Mouse (Mus musculus) MEL (cell line): ENCODE results near the gene Col25a1. TPM values are rescaled to one million over a fixed set of nuclear protein-coding genes. Genes with fewer than 3 reads are reported as not detected.

Experiments
- DNase-seq: peaks from one replicate; pipeline ENCODE4 v3.0.0; 2011; ENCODE audit warnings: low read depth, low spot score
- H3K27ac ChIP-seq: 2 replicates; pipeline ENCODE4 v1.5.1; 2012; ENCODE audit warnings: low read depth, mild to moderate bottlenecking, control low read depth, low read length, moderate library complexity; ENCODE audit not compliant: control insufficient read depth
- H3K27me3 ChIP-seq, 2 experiments: fragments of 150-350 bp in 1 of 2; sonication (generic) in 1 of 2; 2 replicates each; pipeline ENCODE4 v1.6.1; 2012; ENCODE audit warnings: low read length in 2 of 2, mild to moderate bottlenecking in 2 of 2, improper control_type of control experiment in 1 of 2, moderate library complexity in 1 of 2; ENCODE audit not compliant: insufficient read depth in 2 of 2, control insufficient read depth in 1 of 2
- H3K36me3 ChIP-seq, 2 experiments: 2 replicates each; pipeline ENCODE4 v1.6.1; 2012 to 2014; ENCODE audit warnings: low read length in 2 of 2, improper control_type of control experiment in 1 of 2, inconsistent platforms in 1 of 2, mild to moderate bottlenecking in 1 of 2; ENCODE audit not compliant: insufficient read depth in 2 of 2, control insufficient read depth in 1 of 2
- H3K4me1 ChIP-seq, 2 experiments: fragments of 150-350 bp in 1 of 2; sonication (generic) in 1 of 2; 2 replicates each; pipeline ENCODE4 v1.6.1; 2012; ENCODE audit warnings: low read length in 2 of 2, improper control_type of control experiment in 1 of 2, mild to moderate bottlenecking in 1 of 2; ENCODE audit not compliant: insufficient read depth in 2 of 2, control insufficient read depth in 1 of 2
- H3K4me3 ChIP-seq, 2 experiments: fragments of 150-350 bp in 1 of 2; sonication (generic) in 1 of 2; 2 replicates each; pipeline ENCODE4 v1.5.1; 2012; ENCODE audit warnings: low read depth in 2 of 2, low read length in 2 of 2, mild to moderate bottlenecking in 2 of 2, moderate library complexity in 2 of 2, control low read depth in 1 of 2, improper control_type of control experiment in 1 of 2; ENCODE audit not compliant: control insufficient read depth in 1 of 2, insufficient read depth in 1 of 2
- H3K79me2 ChIP-seq: 2 replicates; pipeline ENCODE4 v1.6.1; 2012; ENCODE audit warnings: mild to moderate bottlenecking, low read length, moderate library complexity; ENCODE audit not compliant: control insufficient read depth, poor library complexity, insufficient read depth
- H3K9ac ChIP-seq: 2 replicates; pipeline ENCODE4 v1.6.1; 2012; ENCODE audit warnings: low read depth, mild to moderate bottlenecking, control low read depth, low read length, moderate library complexity; ENCODE audit not compliant: control insufficient read depth, poor library complexity, severe bottlenecking
- H3K9me3 ChIP-seq: fragments of 150-350 bp; sonication (generic); replicated peaks from 2 replicates; pipeline ENCODE4 v1.6.1; 2012; ENCODE audit warnings: mild to moderate bottlenecking, low read length, improper control_type of control experiment, moderate library complexity; ENCODE audit not compliant: insufficient read depth
- BHLHE40 ChIP-seq: IDR thresholded peaks from 2 replicates; pipeline ENCODE4 v1.6.1; 2012; ENCODE audit warnings: low read depth, mild to moderate bottlenecking, inconsistent platforms, low read length, improper control_type of control experiment, borderline replicate concordance
- CHD1 ChIP-seq: IDR thresholded peaks from 2 replicates; pipeline ENCODE4 v1.6.1; 2012; ENCODE audit warnings: low read depth, mild to moderate bottlenecking, inconsistent platforms, low read length, improper control_type of control experiment
- CHD2 ChIP-seq: IDR thresholded peaks from 2 replicates; pipeline ENCODE4 v1.6.1; 2011; ENCODE audit warnings: low read length, improper control_type of control experiment
- EP300 ChIP-seq, 2 experiments: IDR thresholded peaks; 2 replicates each; pipeline ENCODE4 v1.6.1; 2011; ENCODE audit warnings: improper control_type of control experiment in 2 of 2, low read length in 2 of 2, low read depth in 1 of 2, mild to moderate bottlenecking in 1 of 2
- GATA1 ChIP-seq: IDR thresholded peaks from 2 replicates; pipeline ENCODE4 v1.6.1; 2011; ENCODE audit warnings: low read depth, low read length, improper control_type of control experiment
- HCFC1 ChIP-seq: IDR thresholded peaks from 2 replicates; pipeline ENCODE4 v1.6.1; 2012; ENCODE audit warnings: low read depth, mild to moderate bottlenecking, inconsistent platforms, low read length, improper control_type of control experiment, moderate library complexity
- KAT2A ChIP-seq: conservative IDR thresholded peaks from 2 replicates; pipeline ENCODE4 v1.6.1; 2012; ENCODE audit warnings: low read depth, low read length, improper control_type of control experiment, inconsistent platforms
- MAX ChIP-seq: IDR thresholded peaks from 2 replicates; pipeline ENCODE4 v1.6.1; 2011; ENCODE audit warnings: low read length, improper control_type of control experiment
- MYB ChIP-seq: IDR thresholded peaks from 2 replicates; pipeline ENCODE4 v1.6.1; 2011; ENCODE audit warnings: mild to moderate bottlenecking, low read depth, low read length, improper control_type of control experiment
- RCOR1 ChIP-seq: IDR thresholded peaks from 2 replicates; pipeline ENCODE4 v1.6.1; 2012; ENCODE audit warnings: low read depth, mild to moderate bottlenecking, inconsistent platforms, low read length, improper control_type of control experiment
- SIN3A ChIP-seq: IDR thresholded peaks from 2 replicates; pipeline ENCODE4 v1.6.1; 2012; ENCODE audit warnings: low read length, improper control_type of control experiment, inconsistent platforms
- TAL1 ChIP-seq: IDR thresholded peaks from 2 replicates; pipeline ENCODE4 v1.6.1; 2012; ENCODE audit warnings: mild to moderate bottlenecking, inconsistent platforms, low read length, moderate library complexity, mixed read lengths
- TCF12 ChIP-seq: IDR thresholded peaks from 2 replicates; pipeline ENCODE4 v1.6.1; 2014; ENCODE audit warnings: low read depth, mild to moderate bottlenecking, inconsistent platforms, low read length, improper control_type of control experiment, moderate library complexity
- USF2 ChIP-seq, 2 experiments: IDR thresholded peaks; 2 replicates each; pipeline ENCODE4 v1.6.1; 2011 to 2012; ENCODE audit warnings: improper control_type of control experiment in 2 of 2, low read length in 2 of 2, borderline replicate concordance in 1 of 2, inconsistent platforms in 1 of 2, low read depth in 1 of 2, mild to moderate bottlenecking in 1 of 2; ENCODE audit not compliant: insufficient read depth in 1 of 2
- ZC3H11A ChIP-seq: IDR thresholded peaks from 2 replicates; pipeline ENCODE4 v1.6.1; 2012; ENCODE audit warnings: low read depth, mild to moderate bottlenecking, inconsistent platforms, low read length, improper control_type of control experiment
- ZKSCAN1 ChIP-seq: IDR thresholded peaks from 2 replicates; pipeline ENCODE4 v1.6.1; 2012; ENCODE audit warnings: low read depth, mild to moderate bottlenecking, inconsistent platforms, low read length, improper control_type of control experiment, moderate library complexity
- ZNF384 ChIP-seq: IDR thresholded peaks from 2 replicates; pipeline ENCODE4 v1.6.1; 2012; ENCODE audit warnings: low read depth, mild to moderate bottlenecking, inconsistent platforms, low read length, improper control_type of control experiment
- polyA plus RNA-seq, 2 experiments: library from polyadenylated mRNA; stranded (reverse) in 1 of 2; unstranded in 1 of 2; fragments of >175 nt in 1 of 2; fragments of >200 nt in 1 of 2; gene quantifications; 2 replicates each; pipeline versions ENCODE4 v1.2.1 to v1.2.4; 2012; ENCODE audit warnings: low replicate concordance in 2 of 2, low read depth in 1 of 2; ENCODE audit not compliant: insufficient read length in 2 of 2, insufficient read depth in 1 of 2, missing spikeins in 1 of 2
- total RNA-seq: library from RNA; depleted of rRNA; stranded (reverse); fragments of 300-350 nt; gene quantifications from 2 replicates; pipeline ENCODE4 v1.2.3, GENCODE M21; 2012

Gene Col25a1
- total and polyA plus RNA-seq, 3 experiments = not detected

DNA sequence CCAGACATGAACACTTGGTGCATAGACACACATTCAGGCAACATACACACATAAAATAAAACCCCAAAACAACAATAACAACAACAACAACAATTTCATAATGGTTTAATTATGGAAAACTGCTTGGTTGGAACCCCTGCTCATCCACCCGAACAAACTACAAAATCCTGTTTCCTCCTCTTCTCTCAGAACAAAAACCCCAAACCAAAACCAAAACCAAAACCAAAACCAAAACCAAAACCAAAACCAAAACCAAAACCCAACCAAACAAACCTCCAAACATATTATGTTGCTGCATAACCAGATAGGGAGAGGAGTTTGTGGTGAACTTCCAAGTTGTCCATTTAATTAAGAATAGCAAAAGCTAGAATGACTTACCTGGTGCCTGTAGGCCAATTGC, 17.9 kb downstream of the Col25a1 start:
- no peaks in the 10 kb centered on the region for H3K9me3 ChIP-seq
- no peak for TF ChIP-seq BHLHE40
- TF ChIP-seq, all 39 proteins: peak for 0
- Histone ChIP-seq H3K27me3 (no peaks in the 10 kb centered on the region), H3K79me2 (no peaks in the 10 kb centered on the region), H3K9ac (no peak overlapping the region), H3K4me1 (no peaks in the 10 kb centered on the region), H3K36me3 (no peaks in the 10 kb centered on the region), H3K27ac (no peak overlapping the region), H3K4me3 (no peak overlapping the region)
- no peak for DNase-seq

- no peaks in the 10 kb centered on the region for H3K36me3 ChIP-seq
- no peaks in the 10 kb centered on the region for H3K79me2 ChIP-seq
- H3K9me3 ChIP-seq = no peaks in the 10 kb centered on the region
- H3K27me3 ChIP-seq = no peaks in the 10 kb centered on the region
- H3K9ac ChIP-seq = no peak overlapping the region
- TF ChIP-seq ZNF384 (no peak), TCF12 (no peak), MAX (no peak), ZC3H11A (no peak), EP300 (IDR thresholded peaks at IDR 0.05; ENCODE audit: low read depth in 1 of 2, low read length in 2 of 2) (no peak), SIN3A (no peak), KAT2A (no peak), MYB (no peak)
- no peaks in the 10 kb centered on the region for H3K4me1 ChIP-seq
- H3K4me3 ChIP-seq = no peak overlapping the region
- DNase-seq = no peak
- H3K27ac ChIP-seq = no peak overlapping the region
Measured at GRCm38 (mm10) chr3:130153117-130153516, 21.8 kb downstream of the Col25a1 start.

DNA sequence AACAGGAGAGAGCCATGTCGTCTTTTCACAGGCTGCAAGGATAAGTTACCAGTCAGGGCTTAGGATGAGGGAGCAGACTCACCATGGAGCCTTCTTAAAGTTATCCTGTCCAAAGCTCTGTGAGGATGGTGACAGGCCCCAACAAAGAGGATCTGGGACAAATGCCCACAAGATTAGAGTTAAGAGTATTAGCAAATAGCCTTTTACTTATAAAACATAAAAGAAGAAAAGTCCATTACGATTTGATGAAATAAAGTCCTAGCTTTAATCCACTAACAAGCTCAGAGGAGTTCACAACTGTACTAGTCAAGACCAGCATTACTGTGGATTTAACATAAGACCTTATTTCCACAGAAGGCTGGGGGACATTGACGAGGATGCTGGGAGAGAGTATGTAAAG, 26.2 kb downstream of the Col25a1 start:
- no peak overlapping the region for H3K4me3 ChIP-seq
- H3K9me3 ChIP-seq = no peaks in the 10 kb centered on the region
- DNase-seq = no peak
- H3K27ac ChIP-seq = no peak overlapping the region
- H3K36me3 ChIP-seq = no peaks in the 10 kb centered on the region
- H3K4me1 ChIP-seq = no peaks in the 10 kb centered on the region
- no peak overlapping the region for H3K9ac ChIP-seq
- H3K79me2 ChIP-seq = no peaks in the 10 kb centered on the region
- no peaks in the 10 kb centered on the region for H3K27me3 ChIP-seq
- TF ChIP-seq HCFC1 (no peak), GATA1 (no peak), CHD1 (no peak), EP300 (IDR thresholded peaks at IDR 0.05; ENCODE audit: low read depth in 1 of 2, low read length in 2 of 2) (no peak), ZKSCAN1 (no peak), RCOR1 (no peak), CHD2 (no peak), MYB (no peak), TAL1 (no peak), USF2 (IDR thresholded peaks at IDR 0.05; ENCODE audit: borderline replicate concordance in 1 of 2, insufficient read depth in 1 of 2, low read depth in 1 of 2, low read length in 2 of 2) (no peak)
